Mouse (Mus musculus) CH12.LX (cell line): ENCODE results near the gene Mras.

Experiments
- CTCF ChIP-seq, 2 experiments: IDR thresholded peaks in 1 of 2; conservative IDR thresholded peaks in 1 of 2; 2 replicates each; pipeline ENCODE4 v1.5.1; 2011 to 2012; ENCODE audit warnings: low read depth in 2 of 2, low read length in 2 of 2, improper control_type of control experiment in 1 of 2, inconsistent platforms in 1 of 2, mild to moderate bottlenecking in 1 of 2, moderate library complexity in 1 of 2
- E2F4 ChIP-seq: IDR thresholded peaks from 2 replicates; pipeline ENCODE4 v1.6.1; 2011; ENCODE audit warnings: low read depth, low read length, improper control_type of control experiment; ENCODE audit not compliant: insufficient replicate concordance
- ELF1 ChIP-seq: IDR thresholded peaks from 2 replicates; pipeline ENCODE4 v1.6.1; 2014; ENCODE audit warnings: low read depth, mild to moderate bottlenecking, inconsistent platforms, low read length, improper control_type of control experiment
- KAT2A ChIP-seq: IDR thresholded peaks from 2 replicates; pipeline ENCODE4 v1.6.1; 2012; ENCODE audit warnings: low read length, improper control_type of control experiment, inconsistent platforms; ENCODE audit not compliant: insufficient replicate concordance
- MAX ChIP-seq: IDR thresholded peaks from 2 replicates; pipeline ENCODE4 v1.6.1; 2011; ENCODE audit warnings: low read length, improper control_type of control experiment
- POLR2A ChIP-seq: IDR thresholded peaks from 2 replicates; pipeline ENCODE4 v1.6.1; 2011; ENCODE audit warnings: low read depth, mild to moderate bottlenecking, improper control_type of control experiment, low read length
- RAD21 ChIP-seq: IDR thresholded peaks from 2 replicates; pipeline ENCODE4 v1.6.1; 2011; ENCODE audit warnings: low read depth, mild to moderate bottlenecking, low read length, improper control_type of control experiment, moderate library complexity
- ZKSCAN1 ChIP-seq: IDR thresholded peaks from 2 replicates; pipeline ENCODE4 v1.6.1; 2012; ENCODE audit warnings: low read depth, inconsistent platforms, low read length, improper control_type of control experiment, borderline replicate concordance

- no peak for TF ChIP-seq MAX
- TF ChIP-seq POLR2A: no peak
- TF ChIP-seq CTCF (conservative IDR thresholded peaks at IDR 0.05 in 1 of 2, IDR thresholded peaks at IDR 0.05 in 1 of 2; ENCODE audit: low read depth in 2 of 2, low read length in 2 of 2): no peak
- TF ChIP-seq E2F4: no peak
- no peak for TF ChIP-seq RAD21
- TF ChIP-seq KAT2A: no peak
- no peak for TF ChIP-seq ZKSCAN1
- no peak for TF ChIP-seq ELF1
These were observed 46.5 kb downstream of the Mras start for GRCm38 (mm10) chr9:99390716-99391115.
